Comparison of ENCODE assay signal across 10 mouse cellular contexts in genomic region chr1:192789828-192790227, GRCm38 (mm10). TPM values are rescaled to one million over a fixed set of nuclear protein-coding genes. Genes with fewer than 3 reads are reported as not detected.
DNase-seq lines count a peak whose midpoint lies in the region; ATAC-seq lines count a peak whose summit lies in the region.
"Had no signal": no experiment of that assay in that cellular context is flagged by ENCODE, and none has a peak within 500 bp of the region (broad histone marks: within the 10 kb centered on the region; RNA-seq: fewer than 3 reads in every experiment).

No protein-coding gene starts in this region.

- ATAC-seq in stomach, embryonic 16.5 days (ENCODE audit: insufficient read depth, low FRiP score): no peak

- H3K27ac ChIP-seq in stomach, embryonic 16.5 days (ENCODE audit: low read length): peak overlapping the region; percentile 89
- H3K27ac ChIP-seq: neural tube, embryonic 12.5 days had no signal

- 57% methylated on average over 11 of the region's 11 CpGs for WGBS in stomach, embryonic 16.5 days

- no peak overlapping the region for H3K4me3 ChIP-seq in stomach, embryonic 16.5 days (replicated peaks; ENCODE audit: low read length)
- H3K4me3 ChIP-seq: neural tube, embryonic 12.5 days had no signal

- no peaks in the 10 kb centered on the region for H3K27me3 ChIP-seq in stomach, embryonic 16.5 days (ENCODE audit: control insufficient read depth, insufficient read depth, low read length)
- H3K27me3 ChIP-seq: neural tube, embryonic 12.5 days; Patski had no signal

- no peaks in the 10 kb centered on the region for H3K36me3 ChIP-seq in stomach, embryonic 16.5 days (ENCODE audit: control insufficient read depth, insufficient read depth, low read length)
- H3K36me3 ChIP-seq: neural tube, embryonic 12.5 days had no signal

- no peak overlapping the region for H3K9ac ChIP-seq in stomach, embryonic 16.5 days (ENCODE audit: low read length)
- H3K9ac ChIP-seq: neural tube, embryonic 12.5 days had no signal

- intact Hi-C loops in left cerebral cortex, postnatal 10 days (cut with DNase I): loop anchor here (10.0 kb wide), 1 partner anchor 335 kb away; no protein-coding TSS in a partner anchor

- peaks cover 40% of the 10 kb centered on the region for H3K4me1 ChIP-seq in stomach, embryonic 16.5 days (ENCODE audit: control insufficient read depth, insufficient read depth, low read length)

- DNase-seq in ovary, adult 18-20 months (ENCODE audit: low spot score): peak; percentile 40
- no peak for DNase-seq in ovary, postnatal 10 days (ENCODE audit: low spot score)
- DNase-seq in heart, adult 18-20 months: peak; percentile 78 to 84
- peak; percentile 67 for DNase-seq in kidney, postnatal 14 days
- DNase-seq in adrenal gland, adult 8-10 months: no peak
- no peak for DNase-seq in natural killer cell, adult 2 months (ENCODE audit: low spot score in 2 of 2)
- DNase-seq in left cerebral cortex, postnatal 10 days (ENCODE audit: extremely low spot score in 1 of 2, low spot score in 2 of 2): no peak

- no peak overlapping the region for H3K4me2 ChIP-seq in stomach, embryonic 16.5 days (ENCODE audit: low read depth, low read length)
- H3K4me2 ChIP-seq: neural tube, embryonic 12.5 days had no signal

- H3K9me3 ChIP-seq in stomach, embryonic 16.5 days (replicated peaks; ENCODE audit: control insufficient read depth, low read length): no peaks in the 10 kb centered on the region
- H3K9me3 ChIP-seq: neural tube, embryonic 12.5 days had no signal

RNA-seq across cellular contexts. Expression of gene Hhat, which starts 18.8 kb away (rescaled TPM):
- total RNA-seq in heart, adult 18-20 months (2021): 1 to 10 TPM; 1.6 to 3.3 TPM
- 8.1 and 8.9 TPM in 2 replicates for polyA plus RNA-seq in stomach, embryonic 16.5 days (2015; fragmentation: Nextera tagmentation; extraction: Ambion mirVana)
- 1 to 10 TPM; 5.7 to 9.3 (median 7.5) TPM for total RNA-seq in adrenal gland, adult 8-10 months (2022)
- total RNA-seq in left cerebral cortex, postnatal 10 days (2021): 1 to 10 TPM; 1.7 to 1.8 TPM

Comparison
In these comparisons a context has a peak if more than half of its experiments do, and no peak if none do; other contexts are left out.
1. DNase-seq: peak in ovary, adult 18-20 months (single experiment), heart, adult 18-20 months (2 of 2) and kidney, postnatal 14 days (single experiment); none in ovary, postnatal 10 days (single experiment), adrenal gland, adult 8-10 months (single experiment), natural killer cell, adult 2 months (0 of 2) and left cerebral cortex, postnatal 10 days (0 of 2).